Comparison of ENCODE assay signal across 15 mouse cellular contexts in the genomic region with DNA sequence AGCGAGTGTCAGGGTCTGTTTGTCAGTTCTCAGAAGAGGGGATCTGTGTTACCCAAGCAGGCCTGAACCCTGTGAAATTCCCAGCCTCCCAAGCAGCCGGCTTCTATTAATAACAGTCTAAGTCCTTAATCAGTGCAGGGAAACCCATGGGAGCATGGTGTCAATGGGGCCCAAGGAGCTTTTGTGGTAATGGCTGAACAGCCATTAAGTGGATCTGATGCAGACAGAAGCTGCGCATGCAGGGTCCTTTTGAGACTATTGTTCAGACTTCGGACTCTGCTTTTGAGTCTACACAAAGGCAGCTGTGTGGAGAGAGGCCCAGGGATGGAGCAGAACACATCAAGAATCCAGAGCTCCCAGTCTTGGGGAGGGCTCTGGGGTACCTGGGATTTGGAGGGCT. TPM values are rescaled to one million over a fixed set of nuclear protein-coding genes. Genes with fewer than 3 reads are reported as not detected.
DNase-seq lines count a peak whose midpoint lies in the region; ATAC-seq and TF ChIP-seq lines count a peak whose summit lies in the region.
"Had no signal": no experiment of that assay in that cellular context is flagged by ENCODE, and none has a peak within 500 bp of the region (broad histone marks: within the 10 kb centered on the region; RNA-seq: fewer than 3 reads in every experiment).

No protein-coding gene starts in this region.

- WGBS in kidney, adult 2 months = 80% methylated on average over 4 of the region's 4 CpGs
- 78% methylated on average over 4 of the region's 4 CpGs for WGBS in kidney, embryonic 15.5 days
- 7% methylated on average over 4 of the region's 4 CpGs for WGBS in forebrain, embryonic 15.5 days
- 61% methylated on average over 4 of the region's 4 CpGs for whole genome bisulfite sequencing in intestine, postnatal 0 days

- H3K36me3 ChIP-seq in kidney, adult 2 months (ENCODE audit: control insufficient read depth, insufficient read depth, low read length) = no peaks in the 10 kb centered on the region
- H3K36me3 ChIP-seq in kidney, embryonic 15.5 days = no peaks in the 10 kb centered on the region
- no peaks in the 10 kb centered on the region for H3K36me3 ChIP-seq in forebrain, embryonic 15.5 days
- H3K36me3 ChIP-seq in intestine, postnatal 0 days (ENCODE audit: control insufficient read depth, insufficient read depth) = no peaks in the 10 kb centered on the region

- intact Hi-C loops in left cerebral cortex, postnatal 25 days (cut with DNase I) = no loop called here

- no peak for ATAC-seq in kidney, embryonic 15.5 days (replicated peaks; ENCODE audit: low FRiP score)
- peak; percentile 66 for ATAC-seq in forebrain, embryonic 15.5 days (replicated peaks)
- no peak for ATAC-seq in intestine, postnatal 0 days

- peaks cover 51% of the 10 kb centered on the region for H3K4me1 ChIP-seq in kidney, adult 2 months (ENCODE audit: control insufficient read depth, insufficient read depth, low read length)
- H3K4me1 ChIP-seq in kidney, embryonic 15.5 days = peaks cover 26% of the 10 kb centered on the region
- H3K4me1 ChIP-seq in forebrain, embryonic 15.5 days = peaks cover 25% of the 10 kb centered on the region
- H3K4me1 ChIP-seq in intestine, postnatal 0 days (replicated peaks; ENCODE audit: control insufficient read depth, insufficient read depth, low read length) = peaks cover 6% of the 10 kb centered on the region; the same call in 1 of the 2 replicates

- H3K4me3 ChIP-seq in kidney, adult 2 months (ENCODE audit: insufficient read depth, low read depth, low read length) = no peak overlapping the region
- H3K4me3 ChIP-seq in kidney, embryonic 15.5 days (replicated peaks) = no peak overlapping the region
- no peak overlapping the region for H3K4me3 ChIP-seq in forebrain, embryonic 15.5 days
- H3K4me3 ChIP-seq in intestine, postnatal 0 days (ENCODE audit: low read depth, low read length) = no peak overlapping the region

- no peak overlapping the region for H3K9ac ChIP-seq in kidney, embryonic 15.5 days
- H3K9ac ChIP-seq in forebrain, embryonic 15.5 days (replicated peaks) = no peak overlapping the region
- H3K9ac ChIP-seq in intestine, postnatal 0 days (ENCODE audit: low read depth, low read length) = 0 out of 2 replicates have a peak overlapping the region, but pooled peaks have one; percentile 31
- H3K9ac ChIP-seq: liver, embryonic 14.5 days had no signal

- DNase-seq in kidney, adult 2 months = no peak
- peak; percentile 53 for DNase-seq in retina, postnatal 1 day
- DNase-seq in lung, postnatal 36 days = no peak
- no peak for DNase-seq in urinary bladder, postnatal 14 days (ENCODE audit: low spot score)
- no peak for DNase-seq in left cerebral cortex, postnatal 25 days (ENCODE audit: low spot score in 2 of 2)
- DNase-seq: cerebellum, adult 18-20 months; kidney, adult 11 months had no signal

- peak overlapping the region; percentile 88 for H3K27ac ChIP-seq in kidney, adult 2 months (ENCODE audit: insufficient read depth, low read depth, low read length)
- no peak overlapping the region for H3K27ac ChIP-seq in kidney, embryonic 15.5 days
- H3K27ac ChIP-seq in forebrain, embryonic 15.5 days (replicated peaks) = peak overlapping the region; percentile 50; the same call in 1 of the 2 replicates
- H3K27ac ChIP-seq in intestine, postnatal 0 days (ENCODE audit: low read depth, low read length) = no peak overlapping the region; the same call in 1 of the 2 replicates
- H3K27ac ChIP-seq: liver, embryonic 14.5 days had no signal

- H3K27me3 ChIP-seq in kidney, adult 2 months (replicated peaks; ENCODE audit: control insufficient read depth, insufficient read depth, low read length) = no peaks in the 10 kb centered on the region
- no peaks in the 10 kb centered on the region for H3K27me3 ChIP-seq in kidney, embryonic 15.5 days
- no peaks in the 10 kb centered on the region for H3K27me3 ChIP-seq in forebrain, embryonic 15.5 days
- no peaks in the 10 kb centered on the region for H3K27me3 ChIP-seq in intestine, postnatal 0 days (replicated peaks; ENCODE audit: control insufficient read depth, insufficient read depth, low read length)

- H3K4me2 ChIP-seq in kidney, embryonic 15.5 days = no peak overlapping the region
- H3K4me2 ChIP-seq in forebrain, embryonic 15.5 days (replicated peaks) = no peak overlapping the region
- no peak overlapping the region for H3K4me2 ChIP-seq in intestine, postnatal 0 days (replicated peaks; ENCODE audit: low read depth)

- TF ChIP-seq CTCF in kidney, adult 2 months (conservative IDR thresholded peaks at IDR 0.05; ENCODE audit: insufficient read depth, insufficient read length, low read depth, low read length) = no peak
- no peak for TF ChIP-seq CTCF in intestine, postnatal 0 days (IDR thresholded peaks at IDR 0.05; ENCODE audit: low read depth)

- no peak for TF ChIP-seq POLR2A in kidney, adult 2 months (IDR thresholded peaks at IDR 0.05; ENCODE audit: low read depth, low read length)

- H3K9me3 ChIP-seq in kidney, embryonic 15.5 days (replicated peaks) = no peaks in the 10 kb centered on the region
- no peaks in the 10 kb centered on the region for H3K9me3 ChIP-seq in forebrain, embryonic 15.5 days
- H3K9me3 ChIP-seq in intestine, postnatal 0 days (ENCODE audit: control insufficient read depth) = no peaks in the 10 kb centered on the region

RNA-seq across cellular contexts. Expression of gene Kcnk16, which starts 43.5 kb away (rescaled TPM):
- not detected in 2 replicates for polyA plus RNA-seq in kidney, adult 2 months (2012; rRNA removed)
- polyA plus RNA-seq in kidney, embryonic 15.5 days (2015; fragmentation: Nextera tagmentation; extraction: Ambion mirVana) = 0.21 TPM in 1 of 2 replicates, not detected in the other
- not detected in 2 replicates for polyA plus RNA-seq in forebrain, embryonic 15.5 days (2015; fragmentation: Nextera tagmentation; extraction: Ambion mirVana)
- polyA plus RNA-seq in intestine, postnatal 0 days (2015; fragmentation: Nextera tagmentation; extraction: Ambion mirVana) = 0.68 and 1.1 TPM in 2 replicates
- total RNA-seq in left cerebral cortex, postnatal 25 days (2021) = not detected
- total RNA-seq: gastrocnemius, adult 8-10 months; layer of hippocampus, adult 18-20 months; megakaryocyte progenitor cell, adult 5-6 weeks had no signal
- polyA plus RNA-seq: heart, embryonic 14.5 days had no signal

RNA-seq across cellular contexts. Expression of gene Kcnk5, which starts 43.9 kb away (rescaled TPM):
- polyA plus RNA-seq in kidney, adult 2 months (2012; rRNA removed) = 32.0 and 34.2 TPM in 2 replicates
- polyA plus RNA-seq in kidney, embryonic 15.5 days (2015; fragmentation: Nextera tagmentation; extraction: Ambion mirVana) = 15.8 and 17.3 TPM in 2 replicates
- 3.3 TPM in 2 replicates for polyA plus RNA-seq in forebrain, embryonic 15.5 days (2015; fragmentation: Nextera tagmentation; extraction: Ambion mirVana)
- 10.0 and 10.9 TPM in 2 replicates for polyA plus RNA-seq in intestine, postnatal 0 days (2015; fragmentation: Nextera tagmentation; extraction: Ambion mirVana)
- total RNA-seq in left cerebral cortex, postnatal 25 days (2021) = under 1 TPM; 0.18 to 0.37 TPM

Comparison
In these comparisons a context has a peak if more than half of its experiments do, and no peak if none do; other contexts are left out.
1. H3K27ac ChIP-seq: peak in kidney, adult 2 months (single experiment) and forebrain, embryonic 15.5 days (single experiment); none in kidney, embryonic 15.5 days (single experiment) and intestine, postnatal 0 days (single experiment).